In the genomic region with DNA sequence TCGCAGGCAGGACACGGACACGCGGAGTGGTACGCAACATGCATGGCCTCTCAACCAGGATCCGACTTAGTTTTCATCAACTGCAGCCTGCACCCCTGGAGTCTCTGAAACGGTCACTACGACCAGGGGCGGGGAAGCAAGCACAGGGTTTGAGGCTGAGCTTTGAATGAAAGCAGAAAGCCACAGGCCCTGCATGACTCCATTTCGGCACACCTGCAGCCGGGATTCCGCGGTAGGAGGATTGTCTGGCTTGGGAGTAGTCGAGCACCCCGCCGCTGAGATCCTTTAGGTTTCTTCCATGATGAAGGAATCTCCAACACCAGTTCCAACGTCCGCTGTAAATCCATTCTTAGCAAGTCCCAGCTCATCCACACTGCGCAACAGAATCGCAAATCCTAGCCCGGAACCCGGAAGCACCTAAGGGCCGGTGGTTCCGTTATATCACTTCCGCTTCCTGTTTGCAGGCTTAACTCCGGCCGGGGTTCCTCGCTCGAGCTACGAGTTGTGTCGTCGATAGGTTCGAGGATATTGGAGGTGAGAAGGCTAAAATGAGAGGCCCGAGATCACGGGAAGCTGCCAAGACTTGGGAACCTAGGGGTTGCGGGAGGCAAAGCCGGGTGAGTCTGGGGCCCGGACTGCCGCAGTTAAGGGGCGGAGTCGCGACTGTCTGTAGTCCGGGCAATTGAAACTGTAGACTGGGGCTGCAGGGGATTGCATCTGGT, we compare ENCODE assay signal across 7 mouse cellular contexts. TPM values are rescaled to one million over a fixed set of nuclear protein-coding genes. Genes with fewer than 3 reads are reported as not detected.
DNase-seq lines count a peak whose midpoint lies in the region; ATAC-seq and TF ChIP-seq lines count a peak whose summit lies in the region.

Gene Fbxl12 (minus strand): TSS at position 408 of the 722 bp plus-strand sequence.

- H3K4me2 ChIP-seq in hindbrain, postnatal 0 days (ENCODE audit: low read depth, low read length), result peak within 1 kb of the TSS; percentile 91

- no peaks in the 10 kb centered on the region for H3K27me3 ChIP-seq in hindbrain, postnatal 0 days (ENCODE audit: insufficient read depth, low read length)

- peak; percentile 46 for ATAC-seq in hindbrain, postnatal 0 days
- peak; percentile 62 for ATAC-seq in megakaryocyte-erythroid progenitor cell, adult 5-6 weeks (replicated peaks; ENCODE audit: low FRiP score, low TSS enrichment, poor library complexity, severe bottlenecking)

- peaks cover 8% of the 10 kb centered on the region for H3K4me1 ChIP-seq in hindbrain, postnatal 0 days (ENCODE audit: insufficient read depth, low read length)

- intact Hi-C loops in left cerebral cortex, postnatal 14 days (cut with DNase I), result loop anchor here (2.0 to 10.0 kb wide), 2 partner anchors 38 to 180 kb away; partner anchors contain the start of gene Zfp26

- H3K9ac ChIP-seq in hindbrain, postnatal 0 days (replicated peaks; ENCODE audit: low read length), result peak within 1 kb of the TSS; percentile 83

- peaks cover 11% of the 10 kb centered on the region; the same call in 1 of the 2 replicates for H3K36me3 ChIP-seq in hindbrain, postnatal 0 days (ENCODE audit: insufficient read depth, low read length)

- DNase-seq in adipocyte (ENCODE audit: low spot score), result peak; percentile 86
- peak; percentile 70 to 76 for DNase-seq in cerebellum, postnatal 36 days
- DNase-seq in gastrocnemius, adult 8-10 months (ENCODE audit: low spot score in 2 of 2), result peak; percentile 53 to 60
- DNase-seq in hindbrain, postnatal 0 days (ENCODE audit: low spot score), result peak; percentile 91
- peak; percentile 67 to 73 for DNase-seq in left cerebral cortex, postnatal 14 days (ENCODE audit: low spot score in 2 of 2)
- peak; percentile 80 for DNase-seq in right cerebral cortex, postnatal 25 days

- no peaks in the 10 kb centered on the region for H3K9me3 ChIP-seq in hindbrain, postnatal 0 days (ENCODE audit: low read length)

- peak within 1 kb of the TSS; percentile 64 for H3K4me3 ChIP-seq in hindbrain, postnatal 0 days (ENCODE audit: low read length)

- H3K27ac ChIP-seq in hindbrain, postnatal 0 days, result peak within 1 kb of the TSS; percentile 86

- WGBS in hindbrain, postnatal 0 days, result under 1% methylated on average over 43 of the region's 43 CpGs

- no peak for TF ChIP-seq CTCF in hindbrain, postnatal 0 days (IDR thresholded peaks at IDR 0.05; ENCODE audit: low read depth)

RNA-seq across cellular contexts. Expression of gene Fbxl12, which starts in this region (rescaled TPM):
- total RNA-seq in gastrocnemius, adult 8-10 months (2022), result 1 to 10 TPM; 3.8 to 5.9 (median 4.7) TPM
- 16.9 and 18.8 TPM in 2 replicates for total RNA-seq in hindbrain, postnatal 0 days (2014; rRNA removed)
- polyA plus RNA-seq in hindbrain, postnatal 0 days (2015; fragmentation: Nextera tagmentation; extraction: Ambion mirVana), result 11.4 and 13.0 TPM in 2 replicates
- 10 to 100 TPM; 16.8 to 16.9 TPM for total RNA-seq in left cerebral cortex, postnatal 14 days (2021)
- total RNA-seq in megakaryocyte-erythroid progenitor cell, adult 5-6 weeks (2014; fragmentation: Nextera tagmentation), result 19.6 and 24.5 TPM in 2 replicates
- 2.6 and 3.8 TPM in 2 replicates for total RNA-seq in megakaryocyte-erythroid progenitor cell, adult 5-6 weeks (2017)

Comparison
In these comparisons a context has a peak if more than half of its experiments do, and no peak if none do; other contexts are left out.
1. Peak in every context shown above with its lines: DNase-seq, ATAC-seq, H3K4me3 ChIP-seq and H3K27ac ChIP-seq.